Mouse (Mus musculus) lung, postnatal 4 days (tissue): ENCODE results near the gene Cdc27.
A peak's percentile ranks its signal among the peaks of the same experiment; 100 is the strongest.

Experiments used
- DNase-seq, 2 experiments: peaks; one replicate each; pipeline ENCODE4 v3.0.0; 2021

The Cdc27 gene

GRCm38 (mm10) chr11:104469371-104469835, 81.0 kb downstream of the Cdc27 start:
- DNase-seq = peak; percentile 92 to 93

- DNase-seq = no peak
These were observed 81.6 kb downstream of the Cdc27 start, which contains the start of gene Kansl1 for GRCm38 (mm10) chr11:104468751-104469268. TSS of gene Kansl1 (minus strand) at chr11:104468861.

DNA sequence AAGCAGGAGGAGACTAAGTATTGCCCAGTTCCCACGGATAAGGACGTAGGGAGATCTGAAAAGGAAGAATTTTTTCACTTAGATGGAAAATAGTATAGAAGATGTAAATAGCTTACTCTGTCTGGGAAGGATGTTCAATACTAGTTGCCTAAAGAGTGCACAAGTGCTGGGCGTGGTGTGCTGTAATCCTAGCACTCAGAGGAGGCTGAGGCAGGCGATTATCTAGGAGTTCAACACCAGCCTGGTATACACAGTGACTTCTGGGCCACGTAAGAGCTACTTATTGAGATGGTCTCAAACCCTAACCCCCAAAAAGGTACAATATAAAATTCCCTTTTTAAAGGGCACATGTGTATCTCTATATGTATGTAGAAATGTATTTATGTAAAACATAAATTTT, 82.7 kb downstream of the Cdc27 start:
- no peak for DNase-seq

- DNase-seq = peak in 1 of 2 experiments; percentile 65
These were observed 88.9 kb downstream of the Cdc27 start for GRCm38 (mm10) chr11:104461551-104461950.

GRCm38 (mm10) chr11:104459671-104460070, 90.7 kb downstream of the Cdc27 start:
- no peak for DNase-seq

DNA sequence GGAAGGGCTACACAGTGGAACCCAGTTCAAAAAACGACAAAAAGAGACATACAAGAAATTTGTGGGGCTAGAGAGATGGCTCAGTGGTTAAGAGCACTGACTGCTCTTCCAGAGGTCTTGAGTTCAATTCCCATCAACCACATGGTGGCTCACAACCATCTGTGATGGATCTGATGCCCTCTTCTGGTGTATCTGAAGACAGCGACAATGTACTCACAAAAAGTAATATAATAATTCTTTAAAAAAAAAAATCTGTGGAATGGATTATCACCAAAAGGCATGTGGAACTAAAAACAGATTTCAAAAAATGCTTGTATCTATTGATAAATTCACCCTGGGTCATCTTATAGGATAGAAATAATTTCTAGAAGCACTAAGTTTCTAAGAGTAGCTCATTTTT, 91.9 kb downstream of the Cdc27 start:
- no peak for DNase-seq
